Mouse (Mus musculus) thymus, adult 2 months (tissue): Measurements from ENCODE around the gene D17Wsu92e.

Experiments
- CTCF ChIP-seq: fragments of 200-500 bp; IDR thresholded peaks from 2 replicates; pipeline ENCODE4 v1.5.1; 2012; ENCODE audit warnings: mild to moderate bottlenecking, control low read depth, low read length, moderate library complexity, borderline replicate concordance; ENCODE audit not compliant: control insufficient read depth, poor library complexity, insufficient read depth; ENCODE audit errors: extremely low read depth
- POLR2A ChIP-seq: fragments of 200-500 bp; IDR thresholded peaks from 2 replicates; pipeline ENCODE4 v1.6.1; 2012; ENCODE audit warnings: mild to moderate bottlenecking, low read length, control low read depth, moderate library complexity; ENCODE audit not compliant: control insufficient read depth, poor library complexity, insufficient read depth; ENCODE audit errors: extremely low read depth

DNA sequence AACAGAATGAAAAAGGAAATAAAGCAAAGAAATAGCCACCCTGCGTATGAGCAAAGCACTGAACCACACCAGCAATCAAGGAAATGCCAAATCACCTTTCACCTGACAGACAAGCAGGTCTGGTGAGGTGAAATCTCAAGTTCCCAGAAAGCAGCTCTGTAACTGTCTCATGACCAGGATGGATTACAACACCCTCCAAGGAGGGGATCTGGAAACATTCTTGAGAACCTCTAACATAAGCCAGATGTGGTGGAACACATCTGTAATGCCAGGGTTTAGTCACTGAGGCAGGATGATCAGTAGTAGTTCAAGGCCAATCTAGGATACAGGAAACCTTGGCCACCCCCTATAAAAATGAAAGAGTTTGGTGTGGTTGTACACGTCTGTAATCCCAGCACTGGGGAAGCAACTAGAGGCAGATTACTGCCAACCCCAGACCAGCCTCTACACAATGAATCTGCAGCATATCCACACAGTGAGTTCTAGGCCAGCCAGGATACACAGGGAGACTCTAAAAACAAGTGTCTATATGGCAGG, 12.8 kb downstream of the D17Wsu92e start:
- TF ChIP-seq CTCF = no peak
- no peak for TF ChIP-seq POLR2A
